Mouse (Mus musculus) ES-E14 (cell line): Measurements from ENCODE around the gene Cep128. TPM values are rescaled to one million over a fixed set of nuclear protein-coding genes. Genes with fewer than 3 reads are reported as not detected.

Source experiments
- DNase-seq: peaks from one replicate; pipeline ENCODE4 v3.0.0-alpha.2; 2013; ENCODE audit warnings: low read depth, low spot score
- H3K27ac ChIP-seq: 2 replicates; pipeline ENCODE4 v1.5.1; 2012; ENCODE audit warnings: low read depth, mild to moderate bottlenecking, low read length, moderate library complexity, mixed read lengths; ENCODE audit not compliant: poor library complexity, insufficient read depth, severe bottlenecking
- H3K36me3 ChIP-seq: 2 replicates; pipeline ENCODE4 v1.6.1; 2012; ENCODE audit warnings: mild to moderate bottlenecking, low read length, moderate library complexity, mixed read lengths; ENCODE audit not compliant: control insufficient read depth, poor library complexity, insufficient read depth, severe bottlenecking
- H3K4me1 ChIP-seq, 2 experiments: fragments of 150-350 bp in 1 of 2; sonication (generic) in 1 of 2; 2 replicates each; pipeline ENCODE4 v1.6.1; 2012; ENCODE audit warnings: low read length in 2 of 2, mild to moderate bottlenecking in 1 of 2, mixed read lengths in 1 of 2; ENCODE audit not compliant: control insufficient read depth in 2 of 2, insufficient read depth in 2 of 2, poor library complexity in 1 of 2
- H3K4me3 ChIP-seq, 2 experiments: fragments of 150-350 bp in 1 of 2; sonication (generic) in 1 of 2; 2 replicates each; pipeline ENCODE4 v1.5.1; 2012; ENCODE audit warnings: low read length in 2 of 2, low read depth in 1 of 2, mild to moderate bottlenecking in 1 of 2, mixed read lengths in 1 of 2; ENCODE audit not compliant: insufficient read depth in 1 of 2, poor library complexity in 1 of 2, severe bottlenecking in 1 of 2
- H3K9ac ChIP-seq: 2 replicates; pipeline ENCODE4 v1.6.1; 2012; ENCODE audit warnings: low read depth, mild to moderate bottlenecking, low read length, mixed read lengths; ENCODE audit not compliant: poor library complexity, insufficient read depth, severe bottlenecking
- H3K9me3 ChIP-seq: fragments of 150-350 bp; sonication (generic); 2 replicates; pipeline ENCODE4 v1.6.1; 2012; ENCODE audit warnings: low read depth, mild to moderate bottlenecking, low read length; ENCODE audit not compliant: control insufficient read depth, insufficient read depth
- CHD2 ChIP-seq: IDR thresholded peaks from 2 replicates; pipeline ENCODE4 v1.6.1; 2014; ENCODE audit warnings: mild to moderate bottlenecking, low read depth, low read length, inconsistent platforms
- HCFC1 ChIP-seq: IDR thresholded peaks from 2 replicates; pipeline ENCODE4 v1.6.1; 2012; ENCODE audit warnings: low read length, inconsistent platforms, borderline replicate concordance; ENCODE audit not compliant: insufficient read depth
- MAFK ChIP-seq: IDR thresholded peaks from 2 replicates; pipeline ENCODE4 v1.6.1; 2014; ENCODE audit warnings: mild to moderate bottlenecking, low read depth, low read length, inconsistent platforms; ENCODE audit not compliant: insufficient read depth
- ZC3H11A ChIP-seq: IDR thresholded peaks from 2 replicates; pipeline ENCODE4 v1.6.1; 2012; ENCODE audit warnings: low read depth, mild to moderate bottlenecking, inconsistent platforms, low read length, borderline replicate concordance
- ZNF384 ChIP-seq: IDR thresholded peaks from 2 replicates; pipeline ENCODE4 v1.6.1; 2012; ENCODE audit warnings: low read depth, low read length, inconsistent platforms
- in situ Hi-C, 2 experiments: fragments of 600-800 bp; cut with MboI; formaldehyde crosslinking; loops; one replicate each; pipeline ENCODE4 v1.15.1; 2025; ENCODE audit warnings: low sequenced_read_pairs in 2 of 2, inconsistent platforms in 1 of 2; ENCODE audit not compliant: unreplicated experiment in 2 of 2
- total RNA-seq: library from RNA; depleted of rRNA; stranded (reverse); fragments of 300-350 nt; gene quantifications from 2 replicates; pipeline ENCODE4 v1.2.3, GENCODE M21; 2012

The Cep128 gene
- total RNA-seq, 1 experiment, result 10.1 TPM

GRCm38 (mm10) chr12:91410306-91410705, 26.1 kb upstream of the Cep128 start:
- in situ Hi-C loops, result loop anchor here (25.0 kb wide), 1 partner anchor 377 kb away; the partner anchor contains the start of gene Ston2 (in 2 of the 2)
- Histone ChIP-seq H3K9ac (no peak overlapping the region), H3K9me3 (no peaks in the 10 kb centered on the region), H3K4me1 (no peaks in the 10 kb centered on the region), H3K4me3 (no peak overlapping the region), H3K27ac (no peak overlapping the region), H3K36me3 (no peaks in the 10 kb centered on the region)
- DNase-seq, result no peak
- no peak for TF ChIP-seq ZC3H11A
- no peak for TF ChIP-seq ZNF384
- TF ChIP-seq MAFK, result no peak
- TF ChIP-seq HCFC1, result no peak
- TF ChIP-seq CHD2, result no peak

GRCm38 (mm10) chr12:91401049-91401352, 16.8 kb upstream of the Cep128 start:
- Histone ChIP-seq H3K9ac (peak overlapping the region; percentile 59), H3K4me3 (peak overlapping the region; percentile 62 to 72), H3K27ac (no peak overlapping the region), H3K9me3 (no peaks in the 10 kb centered on the region), H3K36me3 (no peaks in the 10 kb centered on the region), H3K4me1 (no peaks in the 10 kb centered on the region; a peak in 1 of 4 replicates)
- no peak for TF ChIP-seq CHD2
- no peak for TF ChIP-seq ZNF384
- TF ChIP-seq HCFC1, result no peak
- no peak for TF ChIP-seq ZC3H11A
- TF ChIP-seq MAFK, result no peak
- no peak for DNase-seq
- in situ Hi-C loops, result loop anchor here (25.0 kb wide), 1 partner anchor 386 kb away; the partner anchor contains the start of gene Ston2 (in 2 of the 2)

GRCm38 (mm10) chr12:91400232-91401048, 16.2 kb upstream of the Cep128 start:
- Histone ChIP-seq H3K36me3 (no peaks in the 10 kb centered on the region), H3K9ac (peak overlapping the region; percentile 59), H3K4me3 (peak overlapping the region; percentile 62 to 72), H3K4me1 (no peaks in the 10 kb centered on the region; a peak in 1 of 4 replicates), H3K27ac (no peak overlapping the region), H3K9me3 (no peaks in the 10 kb centered on the region)
- in situ Hi-C loops, result loop anchor here (25.0 kb wide), 1 partner anchor 387 kb away; the partner anchor contains the start of gene Ston2 (in 2 of the 2)
- peak; percentile 75 for DNase-seq
- TF ChIP-seq CHD2 (no peak), MAFK (0 out of 2 replicates have a peak, but pooled peaks have one; percentile 13), ZC3H11A (peak; percentile 82; the same call in 1 of the 2 replicates)

- in situ Hi-C loops, result no loop called here
- Histone ChIP-seq H3K4me1 (no peaks in the 10 kb centered on the region), H3K4me3 (peak overlapping the region; percentile 65 to 85), H3K9ac (peak overlapping the region; percentile 69), H3K9me3 (no peaks in the 10 kb centered on the region), H3K36me3 (no peaks in the 10 kb centered on the region), H3K27ac (no peak overlapping the region)
- no peak for TF ChIP-seq ZC3H11A
- TF ChIP-seq MAFK, result no peak
- no peak for TF ChIP-seq CHD2
- no peak for TF ChIP-seq HCFC1
- TF ChIP-seq ZNF384, result no peak
- no peak for DNase-seq
Measured at GRCm38 (mm10) chr12:91383516-91384264, 519 bp downstream of the Cep128 start.
